In the genomic region with DNA sequence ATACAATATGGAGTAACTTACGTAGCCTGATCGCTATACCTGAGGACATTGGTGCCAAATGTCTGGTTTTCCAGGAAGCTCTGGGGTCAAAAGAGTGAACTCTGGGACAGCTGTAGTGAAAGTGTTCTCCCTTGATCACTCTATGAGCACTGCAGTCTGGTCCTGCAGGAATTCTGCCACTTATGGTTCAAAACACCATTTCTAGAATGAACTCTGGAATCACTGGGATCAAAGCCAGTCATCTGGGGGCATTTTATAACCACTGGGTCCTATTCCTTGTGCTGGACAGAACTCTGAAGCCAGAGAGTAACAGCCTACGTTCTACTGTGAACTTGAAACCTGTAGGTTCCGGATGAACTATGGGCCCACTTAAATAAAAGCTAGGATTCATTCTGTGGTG, we compare ENCODE assay signal across 26 mouse cellular contexts.
DNase-seq lines count a peak whose midpoint lies in the region; ATAC-seq and TF ChIP-seq lines count a peak whose summit lies in the region.
"Had no signal": no experiment of that assay in that cellular context is flagged by ENCODE, and none has a peak within 500 bp of the region (broad histone marks: within the 10 kb centered on the region; RNA-seq: fewer than 3 reads in every experiment).

No protein-coding gene starts in this region.

- no peaks in the 10 kb centered on the region for H3K79me2 ChIP-seq in liver, adult 2 months (ENCODE audit: control insufficient read depth, insufficient read depth, low read length)

- H3K9me3 ChIP-seq in intestine, postnatal 0 days (ENCODE audit: control insufficient read depth): no peaks in the 10 kb centered on the region
- no peaks in the 10 kb centered on the region for H3K9me3 ChIP-seq in intestine, embryonic 15.5 days
- H3K9me3 ChIP-seq in liver, embryonic 11.5 days (ENCODE audit: control insufficient read depth, low read length): no peaks in the 10 kb centered on the region
- H3K9me3 ChIP-seq: embryonic facial prominence, embryonic 10.5 days; embryonic facial prominence, embryonic 13.5 days; forebrain, embryonic 12.5 days; forebrain, embryonic 15.5 days; hindbrain, embryonic 15.5 days had no signal

- no peak for TF ChIP-seq POLR2A in liver, adult 2 months (IDR thresholded peaks at IDR 0.05; ENCODE audit: extremely low read depth, insufficient read depth, low read length)
- TF ChIP-seq POLR2A in small intestine, adult 2 months (IDR thresholded peaks at IDR 0.05; ENCODE audit: low read depth, low read length): no peak

- WGBS in intestine, postnatal 0 days: 84% methylated on average over 4 of the region's 4 CpGs
- WGBS in intestine, embryonic 15.5 days: 93% methylated on average over 4 of the region's 4 CpGs
- 57% methylated on average over 4 of the region's 4 CpGs for WGBS in liver, adult 2 months
- WGBS in liver, embryonic 11.5 days: 88% methylated on average over 4 of the region's 4 CpGs
- WGBS in small intestine, adult 2 months: 39% methylated on average over 4 of the region's 4 CpGs

- no peak overlapping the region for H3K4me3 ChIP-seq in intestine, postnatal 0 days (ENCODE audit: low read depth, low read length)
- no peak overlapping the region for H3K4me3 ChIP-seq in intestine, embryonic 15.5 days (replicated peaks)
- no peak overlapping the region for H3K4me3 ChIP-seq in liver, adult 2 months (ENCODE audit: insufficient read depth, low read depth, low read length)
- no peak overlapping the region for H3K4me3 ChIP-seq in liver, embryonic 11.5 days (ENCODE audit: low read depth, low read length)
- no peak overlapping the region for H3K4me3 ChIP-seq in small intestine, adult 2 months (ENCODE audit: low read depth, low read length)
- H3K4me3 ChIP-seq: embryonic facial prominence, embryonic 10.5 days; embryonic facial prominence, embryonic 13.5 days; erythroblast, embryonic 14.5 days; forebrain, embryonic 12.5 days; forebrain, embryonic 15.5 days; heart, adult 2 months; hindbrain, embryonic 15.5 days had no signal

- peak; percentile 61; the same call in 1 of the 2 replicates for ATAC-seq in intestine, postnatal 0 days
- ATAC-seq in intestine, embryonic 15.5 days: no peak
- ATAC-seq in liver, embryonic 11.5 days (replicated peaks; ENCODE audit: low FRiP score): no peak
- ATAC-seq: CD4-positive, CD25-positive, alpha-beta regulatory T cell, adult 4 months; forebrain, embryonic 15.5 days had no signal

- TF ChIP-seq CTCF in intestine, postnatal 0 days (IDR thresholded peaks at IDR 0.05; ENCODE audit: low read depth): no peak
- no peak for TF ChIP-seq CTCF in liver, adult 2 months (IDR thresholded peaks at IDR 0.05; ENCODE audit: low read depth, low read length)
- no peak for TF ChIP-seq CTCF in small intestine, adult 2 months (IDR thresholded peaks at IDR 0.05; ENCODE audit: extremely low read depth, insufficient read length, insufficient replicate concordance, low read depth, low read length)

- no peak overlapping the region for H3K27ac ChIP-seq in intestine, postnatal 0 days (ENCODE audit: low read depth, low read length)
- H3K27ac ChIP-seq in intestine, embryonic 15.5 days: no peak overlapping the region
- H3K27ac ChIP-seq in liver, adult 2 months (replicated peaks; ENCODE audit: insufficient read depth, low read depth, low read length): no peak overlapping the region
- no peak overlapping the region for H3K27ac ChIP-seq in liver, embryonic 11.5 days (ENCODE audit: low read depth, low read length)
- peak overlapping the region; percentile 58; the same call in 1 of the 2 replicates for H3K27ac ChIP-seq in small intestine, adult 2 months (ENCODE audit: insufficient read depth, low read depth, low read length)
- H3K27ac ChIP-seq: embryonic facial prominence, embryonic 10.5 days; embryonic facial prominence, embryonic 13.5 days; forebrain, embryonic 12.5 days; forebrain, embryonic 15.5 days; heart, adult 2 months; hindbrain, embryonic 15.5 days had no signal

- H3K36me3 ChIP-seq in intestine, postnatal 0 days (ENCODE audit: control insufficient read depth, insufficient read depth): no peaks in the 10 kb centered on the region
- H3K36me3 ChIP-seq in intestine, embryonic 15.5 days: no peaks in the 10 kb centered on the region
- H3K36me3 ChIP-seq in liver, adult 2 months (ENCODE audit: control insufficient read depth, insufficient read depth, low read length): no peaks in the 10 kb centered on the region
- H3K36me3 ChIP-seq in liver, embryonic 11.5 days (ENCODE audit: control insufficient read depth, insufficient read depth, low read length): no peaks in the 10 kb centered on the region
- H3K36me3 ChIP-seq in small intestine, adult 2 months (ENCODE audit: control insufficient read depth, insufficient read depth, low read length): no peaks in the 10 kb centered on the region
- H3K36me3 ChIP-seq: embryonic facial prominence, embryonic 10.5 days; embryonic facial prominence, embryonic 13.5 days; forebrain, embryonic 12.5 days; forebrain, embryonic 15.5 days; hindbrain, embryonic 15.5 days had no signal

- H3K4me2 ChIP-seq in intestine, postnatal 0 days (replicated peaks; ENCODE audit: low read depth): no peak overlapping the region
- no peak overlapping the region for H3K4me2 ChIP-seq in intestine, embryonic 15.5 days (replicated peaks)
- no peak overlapping the region for H3K4me2 ChIP-seq in liver, embryonic 11.5 days
- H3K4me2 ChIP-seq: embryonic facial prominence, embryonic 13.5 days; forebrain, embryonic 12.5 days; forebrain, embryonic 15.5 days; heart, embryonic 11.5 days; hindbrain, embryonic 15.5 days had no signal

- H3K4me1 ChIP-seq in intestine, postnatal 0 days (replicated peaks; ENCODE audit: control insufficient read depth, insufficient read depth, low read length): no peaks in the 10 kb centered on the region
- no peaks in the 10 kb centered on the region for H3K4me1 ChIP-seq in intestine, embryonic 15.5 days (replicated peaks)
- peaks cover 3% of the 10 kb centered on the region; the same call in 1 of the 2 replicates for H3K4me1 ChIP-seq in liver, adult 2 months (ENCODE audit: control insufficient read depth, insufficient read depth, low read length)
- no peaks in the 10 kb centered on the region for H3K4me1 ChIP-seq in liver, embryonic 11.5 days (replicated peaks; ENCODE audit: control insufficient read depth, insufficient read depth, low read length)
- H3K4me1 ChIP-seq in small intestine, adult 2 months (ENCODE audit: control insufficient read depth, insufficient read depth, insufficient read length, low read length): peaks cover 21% of the 10 kb centered on the region; the same call in 1 of the 2 replicates
- H3K4me1 ChIP-seq: embryonic facial prominence, embryonic 10.5 days; embryonic facial prominence, embryonic 13.5 days; forebrain, embryonic 12.5 days; forebrain, embryonic 15.5 days; hindbrain, embryonic 15.5 days had no signal

- DNase-seq in liver, adult 2 months (ENCODE audit: extremely low read depth, low read depth, low spot score): peak; percentile 47
- DNase-seq in liver, embryonic 11.5 days (ENCODE audit: low spot score): no peak
- DNase-seq in adipocyte (ENCODE audit: low spot score): peak; percentile 39
- no peak for DNase-seq in neural tube, embryonic 10.5 days (ENCODE audit: extremely low spot score, low spot score)
- DNase-seq: adrenal gland, adult 8-10 months; adrenal gland, postnatal 25 days; cerebellum, adult 11-12 months; cerebellum, adult 8-10 months; cerebellum, postnatal 10 days; cerebellum, postnatal 36 days; embryo, embryonic 11 days; gastrocnemius, postnatal 25 days; heart, adult 2 months; heart, postnatal 10 days; heart, postnatal 4 days had no signal

- no peaks in the 10 kb centered on the region for H3K27me3 ChIP-seq in intestine, postnatal 0 days (replicated peaks; ENCODE audit: control insufficient read depth, insufficient read depth, low read length)
- no peaks in the 10 kb centered on the region for H3K27me3 ChIP-seq in intestine, embryonic 15.5 days (replicated peaks)
- H3K27me3 ChIP-seq in liver, adult 2 months (ENCODE audit: control insufficient read depth, insufficient read depth, low read length): no peaks in the 10 kb centered on the region
- H3K27me3 ChIP-seq in liver, embryonic 11.5 days (replicated peaks; ENCODE audit: control insufficient read depth, insufficient read depth, low read length): no peaks in the 10 kb centered on the region
- no peaks in the 10 kb centered on the region for H3K27me3 ChIP-seq in small intestine, adult 2 months (ENCODE audit: control insufficient read depth, insufficient read depth, low read length)
- H3K27me3 ChIP-seq: embryonic facial prominence, embryonic 13.5 days; forebrain, embryonic 12.5 days; forebrain, embryonic 15.5 days; hindbrain, embryonic 15.5 days had no signal

- H3K9ac ChIP-seq in intestine, postnatal 0 days (ENCODE audit: low read depth, low read length): no peak overlapping the region
- no peak overlapping the region for H3K9ac ChIP-seq in intestine, embryonic 15.5 days
- no peak overlapping the region for H3K9ac ChIP-seq in liver, adult 2 months (ENCODE audit: low read depth, low read length)
- no peak overlapping the region for H3K9ac ChIP-seq in liver, embryonic 11.5 days (ENCODE audit: low read depth, low read length)
- H3K9ac ChIP-seq: embryonic facial prominence, embryonic 13.5 days; forebrain, embryonic 12.5 days; forebrain, embryonic 15.5 days; hindbrain, embryonic 15.5 days had no signal

Comparison
In these comparisons a context has a peak if more than half of its experiments do, and no peak if none do; other contexts are left out.
1. DNase-seq: peak in liver, adult 2 months (single experiment) and adipocyte (single experiment); none in liver, embryonic 11.5 days (single experiment) and neural tube, embryonic 10.5 days (single experiment).